Mouse (Mus musculus): ENCODE results near the gene Sycp2l. TPM values are rescaled to one million over a fixed set of nuclear protein-coding genes. Genes with fewer than 3 reads are reported as not detected.

The Sycp2l gene
- 0.04 TPM in 1 of 2 replicates, not detected in the other for polyA plus RNA-seq (2012; rRNA removed)

GRCm38 (mm10) chr13:41113940-41114339, at the start of gene Sycp2l:
Sycp2l (plus strand) TSS chr13:41114307.
- TF ChIP-seq CTCF (IDR thresholded peaks at IDR 0.05; ENCODE audit: borderline replicate concordance, extremely low read depth, insufficient read depth, insufficient read length) (no peak), POLR2A (IDR thresholded peaks at IDR 0.05; ENCODE audit: borderline replicate concordance, extremely low read depth, insufficient read depth, insufficient read length, poor library complexity, severe bottlenecking) (no peak)
- no peak for DNase-seq (ENCODE audit: low read depth)

GRCm38 (mm10) chr13:41067618-41068017, 46.5 kb upstream of the Sycp2l start:
- DNase-seq (ENCODE audit: low read depth): no peak
- TF ChIP-seq POLR2A (IDR thresholded peaks at IDR 0.05; ENCODE audit: borderline replicate concordance, extremely low read depth, insufficient read depth, insufficient read length, poor library complexity, severe bottlenecking) (no peak), CTCF (IDR thresholded peaks at IDR 0.05; ENCODE audit: borderline replicate concordance, extremely low read depth, insufficient read depth, insufficient read length) (no peak)

GRCm38 (mm10) chr13:41071617-41072016, 42.5 kb upstream of the Sycp2l start:
- TF ChIP-seq CTCF (IDR thresholded peaks at IDR 0.05; ENCODE audit: borderline replicate concordance, extremely low read depth, insufficient read depth, insufficient read length) (no peak), POLR2A (IDR thresholded peaks at IDR 0.05; ENCODE audit: borderline replicate concordance, extremely low read depth, insufficient read depth, insufficient read length, poor library complexity, severe bottlenecking) (no peak)
- peak; percentile 53 for DNase-seq (ENCODE audit: low read depth)

DNA sequence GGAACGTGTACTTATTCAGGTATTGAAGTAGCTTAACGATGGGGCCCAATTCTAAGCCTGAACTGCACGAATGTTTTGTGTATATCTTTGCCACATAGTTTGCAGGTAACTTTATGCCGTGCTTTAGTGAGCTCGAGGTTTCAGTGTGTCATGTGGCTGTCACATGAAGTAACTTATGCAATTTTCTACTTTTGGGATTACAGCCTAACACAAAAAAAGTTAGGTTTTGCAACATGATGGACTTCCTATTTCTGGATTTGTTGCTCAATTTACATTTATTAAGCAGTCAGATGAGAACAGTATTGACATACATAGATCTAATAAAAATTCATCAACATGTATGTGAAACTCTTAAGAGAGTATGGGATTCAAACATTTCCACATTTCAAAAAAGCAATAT, 40.3 kb upstream of the Sycp2l start:
- TF ChIP-seq POLR2A (IDR thresholded peaks at IDR 0.05; ENCODE audit: borderline replicate concordance, extremely low read depth, insufficient read depth, insufficient read length, poor library complexity, severe bottlenecking) (no peak), CTCF (IDR thresholded peaks at IDR 0.05; ENCODE audit: borderline replicate concordance, extremely low read depth, insufficient read depth, insufficient read length) (no peak)
- DNase-seq (ENCODE audit: low read depth): no peak

DNA sequence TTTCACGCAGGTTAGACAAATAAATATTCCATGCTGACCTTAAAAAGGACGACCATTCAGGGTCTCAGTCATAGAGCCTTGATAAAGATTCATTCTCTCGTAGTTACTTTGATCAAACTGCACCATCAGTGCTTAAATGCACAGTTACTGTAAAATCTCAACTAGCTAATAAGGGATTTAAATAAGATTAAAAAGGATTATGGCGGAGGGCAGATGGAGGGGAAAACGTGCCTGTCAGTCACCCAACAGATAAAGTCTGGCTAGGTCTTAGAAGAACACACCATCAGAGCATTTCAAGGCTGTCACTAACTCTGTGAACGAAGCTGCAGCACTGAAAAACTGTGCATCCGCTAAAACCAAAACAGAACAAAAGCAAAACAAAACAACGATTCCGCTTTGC, 36.2 kb upstream of the Sycp2l start:
- DNase-seq (ENCODE audit: low read depth): peak; percentile 42

DNA sequence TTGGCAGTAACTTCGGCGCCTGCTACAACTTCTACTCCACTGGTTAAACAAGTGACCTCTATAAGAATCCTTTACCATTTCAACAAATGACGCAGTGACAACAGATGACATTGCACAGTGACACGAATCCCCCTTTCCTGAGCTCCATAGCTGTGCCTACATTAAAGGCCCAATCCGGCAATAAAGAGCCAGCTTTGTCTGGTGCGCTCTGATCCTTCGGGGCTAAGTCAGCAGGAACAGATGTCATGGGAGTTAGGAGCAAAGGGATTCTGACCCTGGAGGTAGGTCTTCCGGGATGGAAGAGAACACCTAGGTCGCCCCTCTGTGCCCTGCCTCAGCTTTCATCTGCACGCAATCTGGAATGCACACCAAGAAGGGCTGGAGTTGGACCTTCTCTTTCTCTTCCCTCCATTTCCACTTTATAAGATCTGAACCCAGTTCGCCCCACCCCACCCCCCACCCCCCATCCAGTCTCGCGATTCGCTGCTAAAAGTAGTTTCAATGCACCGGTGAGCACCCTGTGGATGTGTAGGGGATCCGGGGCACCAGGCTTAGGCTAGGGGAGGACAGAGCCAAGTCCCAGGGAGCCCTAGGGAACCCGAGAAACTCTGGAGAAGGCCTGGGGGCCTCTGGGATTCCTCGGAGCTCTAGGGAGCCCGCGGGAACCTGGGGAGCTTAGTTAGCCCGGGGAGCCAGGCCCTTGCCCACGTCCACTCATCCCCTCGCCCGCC, 35.3 kb upstream of the Sycp2l start:
- peak; percentile 19 for DNase-seq (ENCODE audit: low read depth)
- TF ChIP-seq POLR2A (IDR thresholded peaks at IDR 0.05; ENCODE audit: borderline replicate concordance, extremely low read depth, insufficient read depth, insufficient read length, poor library complexity, severe bottlenecking) (no peak), CTCF (IDR thresholded peaks at IDR 0.05; ENCODE audit: borderline replicate concordance, extremely low read depth, insufficient read depth, insufficient read length) (no peak)

More for the DNA sequence above, 36.2 kb upstream of the Sycp2l start:
- TF ChIP-seq CTCF (IDR thresholded peaks at IDR 0.05; ENCODE audit: borderline replicate concordance, extremely low read depth, insufficient read depth, insufficient read length): no peak
- TF ChIP-seq POLR2A (IDR thresholded peaks at IDR 0.05; ENCODE audit: borderline replicate concordance, extremely low read depth, insufficient read depth, insufficient read length, poor library complexity, severe bottlenecking): no peak

DNA sequence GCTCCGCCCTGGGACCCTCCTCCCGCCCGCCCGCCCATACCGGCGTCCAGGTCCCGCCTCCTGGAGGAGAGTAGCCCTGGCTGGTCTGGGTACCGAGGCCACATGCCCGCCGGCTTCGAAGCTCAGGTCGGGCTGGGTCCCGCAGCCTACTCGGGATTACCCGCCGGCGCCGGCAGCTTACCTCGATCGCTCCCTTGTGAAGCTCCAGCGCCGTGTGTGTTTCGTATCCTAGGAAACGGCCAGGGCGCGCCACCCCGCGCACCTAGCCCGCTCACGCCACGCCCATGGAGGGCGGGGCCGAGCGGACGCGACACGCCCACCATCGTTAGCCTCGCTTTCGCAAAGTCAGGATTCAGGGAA, 34.7 kb upstream of the Sycp2l start, which contains the start of gene Mak:
TSS of gene Mak (minus strand) at position 286 of the 360 bp plus-strand sequence.
- TF ChIP-seq POLR2A (IDR thresholded peaks at IDR 0.05; ENCODE audit: borderline replicate concordance, extremely low read depth, insufficient read depth, insufficient read length, poor library complexity, severe bottlenecking) (no peak), CTCF (IDR thresholded peaks at IDR 0.05; ENCODE audit: borderline replicate concordance, extremely low read depth, insufficient read depth, insufficient read length) (no peak)
- peak; percentile 87 for DNase-seq (ENCODE audit: low read depth)

DNA sequence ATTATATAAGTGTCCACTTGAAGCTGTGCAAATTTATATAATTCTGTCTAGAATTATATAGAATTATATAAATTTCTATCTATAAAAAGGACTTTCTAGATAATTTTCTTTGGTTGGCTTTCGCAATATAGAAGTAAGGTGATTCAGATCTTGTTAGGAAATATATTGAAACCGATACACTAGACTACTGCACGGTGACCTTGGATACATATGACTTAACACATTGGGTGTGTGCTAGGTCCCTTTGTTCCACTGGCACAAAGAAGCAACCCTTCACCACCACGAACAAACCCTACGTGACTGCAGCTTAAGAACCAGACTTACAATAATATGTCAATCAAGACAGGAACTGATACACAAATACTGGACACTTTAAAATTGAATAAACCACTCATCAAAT, 34.2 kb upstream of the Sycp2l start:
- no peak for TF ChIP-seq POLR2A (IDR thresholded peaks at IDR 0.05; ENCODE audit: borderline replicate concordance, extremely low read depth, insufficient read depth, insufficient read length, poor library complexity, severe bottlenecking)
- no peak for TF ChIP-seq CTCF (IDR thresholded peaks at IDR 0.05; ENCODE audit: borderline replicate concordance, extremely low read depth, insufficient read depth, insufficient read length)
- peak; percentile 9 for DNase-seq (ENCODE audit: low read depth)

- DNase-seq (ENCODE audit: low read depth): no peak
- TF ChIP-seq CTCF (IDR thresholded peaks at IDR 0.05; ENCODE audit: borderline replicate concordance, extremely low read depth, insufficient read depth, insufficient read length) (no peak), POLR2A (IDR thresholded peaks at IDR 0.05; ENCODE audit: borderline replicate concordance, extremely low read depth, insufficient read depth, insufficient read length, poor library complexity, severe bottlenecking) (no peak)
Measured at GRCm38 (mm10) chr13:41080700-41081099, 33.4 kb upstream of the Sycp2l start.

- no peak for DNase-seq (ENCODE audit: low read depth)
- no peak for TF ChIP-seq POLR2A (IDR thresholded peaks at IDR 0.05; ENCODE audit: borderline replicate concordance, extremely low read depth, insufficient read depth, insufficient read length, poor library complexity, severe bottlenecking)
- no peak for TF ChIP-seq CTCF (IDR thresholded peaks at IDR 0.05; ENCODE audit: borderline replicate concordance, extremely low read depth, insufficient read depth, insufficient read length)
Measured at GRCm38 (mm10) chr13:41084521-41084920, 29.6 kb upstream of the Sycp2l start.

DNA sequence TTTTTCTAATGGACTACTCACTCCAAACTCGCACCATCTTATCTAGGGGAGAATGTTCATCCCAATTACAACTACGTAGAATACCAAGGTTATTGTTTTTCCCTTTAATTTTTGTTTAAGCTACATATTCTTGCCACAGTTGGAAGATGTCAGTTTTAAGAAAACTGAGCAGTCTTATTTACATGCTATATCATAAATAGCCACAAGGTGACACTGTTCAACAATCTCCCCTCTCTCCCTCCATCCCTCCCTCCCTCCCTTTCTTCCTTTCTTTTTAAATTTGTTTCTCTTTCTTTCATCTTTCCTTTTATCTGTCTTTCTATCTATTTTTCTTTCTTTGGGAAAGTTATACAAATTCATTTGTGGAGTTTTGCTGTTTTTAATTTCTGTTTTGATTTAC, 29.0 kb upstream of the Sycp2l start:
- peak; percentile 58 for DNase-seq (ENCODE audit: low read depth)
- TF ChIP-seq CTCF (IDR thresholded peaks at IDR 0.05; ENCODE audit: borderline replicate concordance, extremely low read depth, insufficient read depth, insufficient read length) (0 out of 2 replicates have a peak, but pooled peaks have one; percentile 16), POLR2A (IDR thresholded peaks at IDR 0.05; ENCODE audit: borderline replicate concordance, extremely low read depth, insufficient read depth, insufficient read length, poor library complexity, severe bottlenecking) (no peak)

DNA sequence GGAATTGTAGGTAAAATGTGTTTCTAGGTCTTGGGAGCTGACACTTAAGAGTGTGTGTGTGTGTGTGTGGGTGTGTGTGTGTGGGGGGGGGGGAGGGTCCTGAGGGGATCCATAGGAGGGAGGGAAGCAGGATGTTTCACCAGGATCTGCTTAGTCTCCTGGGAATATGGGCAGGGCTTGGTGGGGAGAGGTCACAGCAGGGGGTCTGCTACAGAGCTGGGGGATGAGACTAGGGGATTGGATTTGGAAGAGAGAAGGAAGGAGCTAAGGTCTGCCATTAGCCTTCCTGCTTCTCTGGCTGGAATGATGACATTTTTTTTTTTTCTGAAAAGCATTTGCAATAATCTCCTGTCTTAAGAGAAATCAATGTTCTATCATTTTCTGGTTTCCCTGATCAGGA, 25.4 kb upstream of the Sycp2l start:
- DNase-seq (ENCODE audit: low read depth): no peak

More for the DNA sequence above, 25.4 kb upstream of the Sycp2l start:
- TF ChIP-seq CTCF (IDR thresholded peaks at IDR 0.05; ENCODE audit: borderline replicate concordance, extremely low read depth, insufficient read depth, insufficient read length): no peak
- TF ChIP-seq POLR2A (IDR thresholded peaks at IDR 0.05; ENCODE audit: borderline replicate concordance, extremely low read depth, insufficient read depth, insufficient read length, poor library complexity, severe bottlenecking): no peak

Measured in brain, embryonic 14.5 days (tissue).